Mouse (Mus musculus) C2C12 (cell line): Measurements from ENCODE around the gene Gramd1b.

Source experiments
- CTCF ChIP-seq: IDR thresholded peaks from one replicate; pipeline ENCODE4 v1.5.1; 2011; ENCODE audit not compliant: control insufficient read depth, insufficient read depth, insufficient read length
- MAX ChIP-seq: IDR thresholded peaks from one replicate; pipeline ENCODE4 v1.6.1; 2011; ENCODE audit warnings: mild to moderate bottlenecking, control low read depth
- MYOD1 ChIP-seq: IDR thresholded peaks from one replicate; pipeline ENCODE4 v1.6.1; 2011; ENCODE audit warnings: low read depth; ENCODE audit not compliant: control insufficient read depth, insufficient read length
- MYOG ChIP-seq: IDR thresholded peaks from one replicate; pipeline ENCODE4 v1.6.1; 2011; ENCODE audit not compliant: control insufficient read depth, insufficient read length; ENCODE audit errors: extremely low read depth
- USF1 ChIP-seq: IDR thresholded peaks from one replicate; pipeline ENCODE4 v1.6.1; 2011; ENCODE audit warnings: low read depth, mild to moderate bottlenecking, control low read depth, moderate library complexity

GRCm38 (mm10) chr9:40324826-40325225 is 206.4 kb downstream of the Gramd1b start:
- TF ChIP-seq CTCF = no peak
- no peak for TF ChIP-seq MYOD1
- no peak for TF ChIP-seq MAX
- TF ChIP-seq MYOG = no peak
- no peak for TF ChIP-seq USF1
